In the genomic region with DNA sequence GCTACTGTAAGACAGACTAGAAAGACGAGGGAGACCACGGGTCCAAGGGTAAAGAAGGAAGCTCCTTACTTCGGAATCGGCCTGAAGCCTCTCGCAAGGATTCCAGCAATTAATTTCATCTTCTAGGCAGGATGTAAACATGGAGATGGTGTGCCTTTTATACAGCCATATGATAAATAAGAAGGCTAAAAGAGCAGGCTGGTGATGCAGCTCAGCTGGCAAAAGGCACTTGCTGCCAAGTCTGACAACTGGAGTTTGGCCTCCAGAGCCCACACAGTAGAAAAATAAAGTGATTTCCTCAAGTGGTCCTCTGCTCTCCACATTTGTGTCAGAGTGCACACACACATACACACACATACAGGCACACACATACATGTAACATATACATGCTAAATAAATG, we compare ENCODE assay signal across 11 mouse cellular contexts.
"Had no signal": no experiment of that assay in that cellular context is flagged by ENCODE, and none has a peak within 500 bp of the region (broad histone marks: within the 10 kb centered on the region; RNA-seq: fewer than 3 reads in every experiment).

No protein-coding gene starts in this region.

- H3K27me3 ChIP-seq: hindbrain, embryonic 13.5 days; liver, embryonic 15.5 days; midbrain, embryonic 12.5 days; neural tube, embryonic 15.5 days had no signal

- H3K4me1 ChIP-seq: hindbrain, embryonic 13.5 days; limb, embryonic 10.5 days; liver, embryonic 15.5 days; midbrain, embryonic 12.5 days; neural tube, embryonic 15.5 days had no signal

- H3K4me2 ChIP-seq: hindbrain, embryonic 13.5 days; liver, embryonic 11.5 days; liver, embryonic 15.5 days; midbrain, embryonic 12.5 days; neural tube, embryonic 15.5 days had no signal

- H3K27ac ChIP-seq: hindbrain, embryonic 13.5 days; hindbrain, postnatal 0 days; left cerebral cortex, adult 2 months; limb, embryonic 10.5 days; liver, embryonic 15.5 days; midbrain, embryonic 12.5 days; neural tube, embryonic 15.5 days had no signal

- DNase-seq: kidney, adult 11 months; thymus, postnatal 36 days had no signal

- H3K36me3 ChIP-seq: hindbrain, embryonic 13.5 days; limb, embryonic 10.5 days; liver, embryonic 15.5 days; midbrain, embryonic 12.5 days; neural tube, embryonic 15.5 days had no signal

- ATAC-seq: hindbrain, postnatal 0 days had no signal

- H3K9me3 ChIP-seq: hindbrain, embryonic 13.5 days; limb, embryonic 10.5 days; liver, embryonic 15.5 days; midbrain, embryonic 12.5 days; neural tube, embryonic 15.5 days had no signal

- H3K4me3 ChIP-seq: hindbrain, embryonic 13.5 days; left cerebral cortex, adult 2 months; limb, embryonic 10.5 days; liver, embryonic 15.5 days; midbrain, embryonic 12.5 days; myocyte; neural tube, embryonic 15.5 days had no signal

- H3K9ac ChIP-seq: hindbrain, embryonic 13.5 days; liver, embryonic 15.5 days; midbrain, embryonic 12.5 days; neural tube, embryonic 15.5 days had no signal
